Mouse (Mus musculus) hindbrain, embryonic 13.5 days (tissue): ENCODE results near the gene Slco3a1. TPM values are rescaled to one million over a fixed set of nuclear protein-coding genes. Genes with fewer than 3 reads are reported as not detected.
"Not testable (repeated sequence)": the region's sequence is repeated elsewhere in the genome, so short reads cannot be mapped to it uniquely, and the experiment has no call there.

ENCODE experiments used
- ATAC-seq: fragments of 200-750 bp; cut with Nextera tagmentation; 2 replicates; pipeline ENCODE4 v1.8.0; 2017; ENCODE audit warnings: moderate TSS enrichment; ENCODE audit not compliant: low FRiP score
- H3K27ac ChIP-seq: fragments of 300-500 bp; sonication (generic); 2 replicates; pipeline ENCODE4 v1.5.1; 2015; ENCODE audit warnings: inconsistent platforms, mild to moderate bottlenecking, moderate library complexity
- H3K27me3 ChIP-seq: fragments of 300-500 bp; sonication (generic); 2 replicates; pipeline ENCODE4 v1.6.1; 2015; ENCODE audit warnings: mild to moderate bottlenecking, inconsistent platforms
- H3K36me3 ChIP-seq: fragments of 300-500 bp; sonication (generic); 2 replicates; pipeline ENCODE4 v1.6.1; 2015; ENCODE audit warnings: mild to moderate bottlenecking, inconsistent platforms
- H3K4me1 ChIP-seq: fragments of 300-500 bp; sonication (generic); replicated peaks from 2 replicates; pipeline ENCODE4 v1.6.1; 2015; ENCODE audit warnings: inconsistent platforms
- H3K4me2 ChIP-seq: fragments of 300-500 bp; sonication (generic); 2 replicates; pipeline ENCODE4 v1.6.1; 2015; ENCODE audit warnings: inconsistent platforms, mild to moderate bottlenecking, moderate library complexity
- H3K4me3 ChIP-seq: fragments of 300-500 bp; sonication (generic); 2 replicates; pipeline ENCODE4 v1.5.1; 2015; ENCODE audit warnings: mild to moderate bottlenecking, inconsistent platforms
- H3K9ac ChIP-seq: fragments of 300-500 bp; sonication (generic); 2 replicates; pipeline ENCODE4 v1.6.1; 2015; ENCODE audit warnings: mild to moderate bottlenecking, inconsistent platforms
- H3K9me3 ChIP-seq: fragments of 300-500 bp; sonication (generic); 2 replicates; pipeline ENCODE4 v1.6.1; 2016; ENCODE audit warnings: inconsistent platforms
- WGBS: fragments of 180-500 bp; shearing (Covaris S2); methylation state at CpG from one replicate; pipeline ENCODE4 v1.1.7; 2015; 5-methylcytosine and 5-hydroxymethylcytosine counted together
- polyA plus RNA-seq: library from polyadenylated mRNA; unstranded; fragments of >200 nt; fragmentation: Nextera tagmentation; extraction: Ambion mirVana; gene quantifications from 2 replicates; pipeline ENCODE4 v1.2.1, GENCODE M21; 2015

The Slco3a1 gene
- polyA plus RNA-seq, 1 experiment from 2014 or later = 18.4 TPM

GRCm38 (mm10) chr7:74421591-74421990, 133.0 kb downstream of the Slco3a1 start:
- ATAC-seq = no peak
- peaks cover 38% of the 10 kb centered on the region for H3K4me1 ChIP-seq
- no peak overlapping the region for H3K4me3 ChIP-seq

GRCm38 (mm10) chr7:74419706-74420105, 134.9 kb downstream of the Slco3a1 start:
- 90% methylated on average over 4 of the region's 4 CpGs for WGBS
- no peaks in the 10 kb centered on the region for H3K27me3 ChIP-seq
- no peaks in the 10 kb centered on the region for H3K9me3 ChIP-seq
- ATAC-seq = no peak
- H3K27ac ChIP-seq = no peak overlapping the region
- no peak overlapping the region for H3K4me2 ChIP-seq
- H3K9ac ChIP-seq = no peak overlapping the region
- no peaks in the 10 kb centered on the region for H3K36me3 ChIP-seq
- no peak overlapping the region for H3K4me3 ChIP-seq
- H3K4me1 ChIP-seq = peaks cover 39% of the 10 kb centered on the region

More at GRCm38 (mm10) chr7:74421591-74421990, 133.0 kb downstream of the Slco3a1 start:
- H3K4me2 ChIP-seq = no peak overlapping the region
- H3K9ac ChIP-seq = no peak overlapping the region
- no peak overlapping the region for H3K27ac ChIP-seq
- no peaks in the 10 kb centered on the region for H3K9me3 ChIP-seq
- H3K27me3 ChIP-seq = no peaks in the 10 kb centered on the region
- H3K36me3 ChIP-seq = no peaks in the 10 kb centered on the region
- WGBS = 71% methylated on average over 2 of the region's 2 CpGs

GRCm38 (mm10) chr7:74417009-74417408, 137.6 kb downstream of the Slco3a1 start:
- H3K36me3 ChIP-seq = no peaks in the 10 kb centered on the region
- WGBS = 62% methylated on average over 6 of the region's 6 CpGs
- ATAC-seq = no peak

GRCm38 (mm10) chr7:74415241-74415640, 139.3 kb downstream of the Slco3a1 start:
- ATAC-seq = no peak
- no peak overlapping the region for H3K4me2 ChIP-seq
- 97% methylated on average over 6 of the region's 6 CpGs for whole genome bisulfite sequencing
- H3K36me3 ChIP-seq = no peaks in the 10 kb centered on the region
- no peak overlapping the region for H3K27ac ChIP-seq
- no peak overlapping the region for H3K9ac ChIP-seq
- no peaks in the 10 kb centered on the region for H3K9me3 ChIP-seq
- H3K27me3 ChIP-seq = no peaks in the 10 kb centered on the region
- no peak overlapping the region for H3K4me3 ChIP-seq
- H3K4me1 ChIP-seq = peaks cover 19% of the 10 kb centered on the region

More at GRCm38 (mm10) chr7:74417009-74417408, 137.6 kb downstream of the Slco3a1 start:
- peaks cover 25% of the 10 kb centered on the region for H3K4me1 ChIP-seq
- no peak overlapping the region for H3K4me3 ChIP-seq
- H3K27ac ChIP-seq = no peak overlapping the region
- no peaks in the 10 kb centered on the region for H3K27me3 ChIP-seq
- H3K4me2 ChIP-seq = no peak overlapping the region
- H3K9ac ChIP-seq = no peak overlapping the region
- H3K9me3 ChIP-seq = no peaks in the 10 kb centered on the region

GRCm38 (mm10) chr7:74413738-74414716, 140.6 kb downstream of the Slco3a1 start:
- Histone ChIP-seq H3K4me2 (no peak overlapping the region), H3K9me3 (no peaks in the 10 kb centered on the region), H3K27me3 (no peaks in the 10 kb centered on the region), H3K4me1 (peaks cover 21% of the 10 kb centered on the region), H3K4me3 (no peak overlapping the region), H3K27ac (no peak overlapping the region), H3K9ac (no peak overlapping the region), H3K36me3 (no peaks in the 10 kb centered on the region)
- no peak for ATAC-seq
- WGBS = 76% methylated on average over 9 of the region's 9 CpGs

GRCm38 (mm10) chr7:74408601-74409323, 145.8 kb downstream of the Slco3a1 start:
- no peaks in the 10 kb centered on the region for H3K36me3 ChIP-seq
- 64% methylated on average over 13 of the region's 13 CpGs for WGBS
- H3K27me3 ChIP-seq = no peaks in the 10 kb centered on the region
- peak; percentile 24; the same call in 1 of the 2 replicates for ATAC-seq
- peaks cover 15% of the 10 kb centered on the region for H3K4me1 ChIP-seq
- H3K27ac ChIP-seq = no peak overlapping the region
- no peak overlapping the region for H3K9ac ChIP-seq
- no peak overlapping the region for H3K4me2 ChIP-seq
- no peaks in the 10 kb centered on the region for H3K9me3 ChIP-seq
- no peak overlapping the region for H3K4me3 ChIP-seq

GRCm38 (mm10) chr7:74407851-74408250, 146.7 kb downstream of the Slco3a1 start:
- H3K27me3 ChIP-seq, H3K27ac ChIP-seq, ATAC-seq, H3K4me2 ChIP-seq, H3K9ac ChIP-seq, H3K4me1 ChIP-seq, H3K9me3 ChIP-seq, H3K36me3 ChIP-seq, H3K4me3 ChIP-seq: not testable (repeated sequence)

- H3K4me2 ChIP-seq = no peak overlapping the region
- no peak for ATAC-seq
Observed at GRCm38 (mm10) chr7:74399729-74400128, 154.9 kb downstream of the Slco3a1 start.

GRCm38 (mm10) chr7:74399154-74399553, 155.4 kb downstream of the Slco3a1 start:
- Histone ChIP-seq H3K36me3 (no peaks in the 10 kb centered on the region), H3K4me1 (peaks cover 10% of the 10 kb centered on the region), H3K4me3 (no peak overlapping the region), H3K4me2 (no peak overlapping the region), H3K9ac (no peak overlapping the region), H3K27ac (no peak overlapping the region), H3K27me3 (no peaks in the 10 kb centered on the region), H3K9me3 (no peaks in the 10 kb centered on the region)
- WGBS = 92% methylated on average over 4 of the region's 4 CpGs
- no peak for ATAC-seq

More at GRCm38 (mm10) chr7:74399729-74400128, 154.9 kb downstream of the Slco3a1 start:
- H3K27me3 ChIP-seq = no peaks in the 10 kb centered on the region
- no peak overlapping the region for H3K4me3 ChIP-seq
- no peak overlapping the region for H3K9ac ChIP-seq
- peaks cover 9% of the 10 kb centered on the region; the same call in 1 of the 2 replicates for H3K4me1 ChIP-seq
- no peaks in the 10 kb centered on the region for H3K36me3 ChIP-seq
- WGBS = 96% methylated on average over 6 of the region's 6 CpGs
- H3K9me3 ChIP-seq = no peaks in the 10 kb centered on the region
- H3K27ac ChIP-seq = no peak overlapping the region

- no peak overlapping the region for H3K4me3 ChIP-seq
- H3K4me2 ChIP-seq = no peak overlapping the region
- ATAC-seq = no peak
- H3K4me1 ChIP-seq = peaks cover 18% of the 10 kb centered on the region
- no peaks in the 10 kb centered on the region for H3K27me3 ChIP-seq
- no peak overlapping the region for H3K9ac ChIP-seq
- H3K27ac ChIP-seq = no peak overlapping the region
- H3K36me3 ChIP-seq = no peaks in the 10 kb centered on the region
- H3K9me3 ChIP-seq = no peaks in the 10 kb centered on the region
- 58% methylated on average over 2 of the region's 2 CpGs for WGBS
Observed at GRCm38 (mm10) chr7:74398326-74398725, 156.3 kb downstream of the Slco3a1 start.

GRCm38 (mm10) chr7:74391451-74391873, 163.1 kb downstream of the Slco3a1 start:
- no peaks in the 10 kb centered on the region for H3K9me3 ChIP-seq
- no peak overlapping the region for H3K4me3 ChIP-seq
- H3K27ac ChIP-seq = no peak overlapping the region
- H3K4me2 ChIP-seq = no peak overlapping the region
- no peak overlapping the region for H3K9ac ChIP-seq
- 82% methylated on average over 5 of the region's 5 CpGs for WGBS
- peaks cover 12% of the 10 kb centered on the region; the same call in 1 of the 2 replicates for H3K4me1 ChIP-seq
- no peak for ATAC-seq
- H3K27me3 ChIP-seq = no peaks in the 10 kb centered on the region
- H3K36me3 ChIP-seq = no peaks in the 10 kb centered on the region

- Histone ChIP-seq H3K4me1 (peaks cover 19% of the 10 kb centered on the region), H3K36me3 (no peaks in the 10 kb centered on the region), H3K9ac (no peak overlapping the region), H3K9me3 (no peaks in the 10 kb centered on the region), H3K4me2 (no peak overlapping the region), H3K27me3 (no peaks in the 10 kb centered on the region), H3K27ac (no peak overlapping the region), H3K4me3 (no peak overlapping the region)
- 58% methylated on average over 2 of the region's 2 CpGs for WGBS
- no peak for ATAC-seq
Observed at GRCm38 (mm10) chr7:74389570-74389969, 165.0 kb downstream of the Slco3a1 start.
